Mouse (Mus musculus) CH12.LX (cell line): ENCODE data around the gene Prmt3. TPM values are rescaled to one million over a fixed set of nuclear protein-coding genes. Genes with fewer than 3 reads are reported as not detected.

ENCODE experiments used
- DNase-seq: peaks from one replicate; pipeline ENCODE4 v3.0.0-alpha.2; 2013; ENCODE audit errors: extremely low read depth
- H3K27ac ChIP-seq: 2 replicates; pipeline ENCODE4 v1.5.1; 2012; ENCODE audit warnings: low read depth, mild to moderate bottlenecking, control low read depth, moderate library complexity; ENCODE audit not compliant: insufficient read depth
- H3K27me3 ChIP-seq: replicated peaks from 2 replicates; pipeline ENCODE3; 2012; ENCODE audit warnings: inconsistent platforms
- H3K36me3 ChIP-seq, 2 experiments: replicated peaks in 1 of 2; 2 replicates each; pipeline versions ENCODE3 to v1.6.1; 2012; ENCODE audit warnings: inconsistent platforms in 1 of 2, low read length in 1 of 2, mild to moderate bottlenecking in 1 of 2, mixed read lengths in 1 of 2, moderate library complexity in 1 of 2; ENCODE audit not compliant: control insufficient read depth in 1 of 2, insufficient read depth in 1 of 2
- H3K4me1 ChIP-seq, 2 experiments: 2 replicates each; pipeline ENCODE4 v1.6.1; 2012; ENCODE audit warnings: inconsistent platforms in 1 of 2, moderate library complexity in 1 of 2; ENCODE audit not compliant: insufficient read depth in 2 of 2, control insufficient read depth in 1 of 2
- H3K4me2 ChIP-seq: 2 replicates; pipeline ENCODE4 v1.6.1; 2012; ENCODE audit warnings: low read depth, mild to moderate bottlenecking, control low read depth; ENCODE audit not compliant: poor library complexity, insufficient read depth, severe bottlenecking
- H3K4me3 ChIP-seq, 3 experiments: fragments of 150-350 bp in 1 of 3; sonication (generic) in 1 of 3; replicated peaks in 1 of 3; 2 replicates each; pipeline versions ENCODE3 to v1.5.1; 2011 to 2012; ENCODE audit warnings: low read depth in 2 of 3, low read length in 2 of 3, mild to moderate bottlenecking in 2 of 3, moderate library complexity in 2 of 3, control low read depth in 1 of 3, improper control_type of control experiment in 1 of 3, inconsistent platforms in 1 of 3, mixed read lengths in 1 of 3; ENCODE audit not compliant: poor library complexity in 1 of 3
- H3K79me2 ChIP-seq: replicated peaks from 2 replicates; pipeline ENCODE4 v1.6.1; 2012; ENCODE audit warnings: mild to moderate bottlenecking, moderate library complexity; ENCODE audit not compliant: control insufficient read depth, poor library complexity, insufficient read depth, severe bottlenecking; ENCODE audit errors: extremely low read depth
- H3K9ac ChIP-seq: 2 replicates; pipeline ENCODE4 v1.6.1; 2012; ENCODE audit warnings: low read depth, mild to moderate bottlenecking, control low read depth, moderate library complexity; ENCODE audit not compliant: insufficient read depth
- H3K9me3 ChIP-seq: replicated peaks from 2 replicates; pipeline ENCODE3; 2012; ENCODE audit warnings: low read length, inconsistent platforms, mixed read lengths
- BHLHE40 ChIP-seq: IDR thresholded peaks from 2 replicates; pipeline ENCODE4 v1.6.1; 2011; ENCODE audit warnings: mild to moderate bottlenecking, low read depth, low read length, improper control_type of control experiment
- CHD1 ChIP-seq: IDR thresholded peaks from 2 replicates; pipeline ENCODE4 v1.6.1; 2012; ENCODE audit warnings: low read depth, low read length, improper control_type of control experiment, inconsistent platforms
- CHD2 ChIP-seq: IDR thresholded peaks from 2 replicates; pipeline ENCODE4 v1.6.1; 2011; ENCODE audit warnings: low read length, improper control_type of control experiment
- CTCF ChIP-seq, 2 experiments: IDR thresholded peaks in 1 of 2; conservative IDR thresholded peaks in 1 of 2; 2 replicates each; pipeline ENCODE4 v1.5.1; 2011 to 2012; ENCODE audit warnings: low read depth in 2 of 2, low read length in 2 of 2, improper control_type of control experiment in 1 of 2, inconsistent platforms in 1 of 2, mild to moderate bottlenecking in 1 of 2, moderate library complexity in 1 of 2
- E2F4 ChIP-seq: IDR thresholded peaks from 2 replicates; pipeline ENCODE4 v1.6.1; 2011; ENCODE audit warnings: low read depth, low read length, improper control_type of control experiment; ENCODE audit not compliant: insufficient replicate concordance
- ELF1 ChIP-seq: IDR thresholded peaks from 2 replicates; pipeline ENCODE4 v1.6.1; 2014; ENCODE audit warnings: low read depth, mild to moderate bottlenecking, inconsistent platforms, low read length, improper control_type of control experiment
- IRF4 ChIP-seq: IDR thresholded peaks from 2 replicates; pipeline ENCODE4 v1.6.1; 2014; ENCODE audit warnings: low read depth, mild to moderate bottlenecking, inconsistent platforms, low read length, improper control_type of control experiment
- JUN ChIP-seq: IDR thresholded peaks from 2 replicates; pipeline ENCODE4 v1.6.1; 2011; ENCODE audit warnings: low read depth, mild to moderate bottlenecking, low read length, improper control_type of control experiment, moderate library complexity; ENCODE audit not compliant: insufficient read depth
- MAX ChIP-seq: IDR thresholded peaks from 2 replicates; pipeline ENCODE4 v1.6.1; 2011; ENCODE audit warnings: low read length, improper control_type of control experiment
- MXI1 ChIP-seq: IDR thresholded peaks from 2 replicates; pipeline ENCODE4 v1.6.1; 2011; ENCODE audit warnings: mild to moderate bottlenecking, low read depth, low read length, improper control_type of control experiment
- MYC ChIP-seq: IDR thresholded peaks from 2 replicates; pipeline ENCODE4 v1.6.1; 2011; ENCODE audit warnings: low read depth, mild to moderate bottlenecking, improper control_type of control experiment, low read length
- NRF1 ChIP-seq: IDR thresholded peaks from 2 replicates; pipeline ENCODE4 v1.6.1; 2014; ENCODE audit warnings: low read depth, mild to moderate bottlenecking, inconsistent platforms, low read length, improper control_type of control experiment, moderate library complexity
- PAX5 ChIP-seq: IDR thresholded peaks from 2 replicates; pipeline ENCODE4 v1.6.1; 2012; ENCODE audit warnings: low read length, inconsistent platforms, mixed read lengths
- POLR2A ChIP-seq: IDR thresholded peaks from 2 replicates; pipeline ENCODE4 v1.6.1; 2011; ENCODE audit warnings: low read depth, mild to moderate bottlenecking, improper control_type of control experiment, low read length
- SIN3A ChIP-seq: IDR thresholded peaks from 2 replicates; pipeline ENCODE4 v1.6.1; 2012; ENCODE audit warnings: low read length, improper control_type of control experiment, inconsistent platforms
- SMC3 ChIP-seq: IDR thresholded peaks from 2 replicates; pipeline ENCODE4 v1.6.1; 2011; ENCODE audit warnings: low read depth, low read length, improper control_type of control experiment
- TBP ChIP-seq: conservative IDR thresholded peaks from 2 replicates; pipeline ENCODE4 v1.6.1; 2011; ENCODE audit warnings: low read depth, low read length, improper control_type of control experiment
- TCF12 ChIP-seq: IDR thresholded peaks from 2 replicates; pipeline ENCODE4 v1.6.1; 2014; ENCODE audit warnings: low read depth, mild to moderate bottlenecking, inconsistent platforms, low read length, improper control_type of control experiment
- USF2 ChIP-seq: conservative IDR thresholded peaks from 2 replicates; pipeline ENCODE4 v1.6.1; 2011; ENCODE audit warnings: low read depth, low read length, improper control_type of control experiment
- ZC3H11A ChIP-seq: IDR thresholded peaks from 2 replicates; pipeline ENCODE4 v1.6.1; 2012; ENCODE audit warnings: low read depth, mild to moderate bottlenecking, inconsistent platforms, low read length, improper control_type of control experiment
- ZNF384 ChIP-seq: IDR thresholded peaks from 2 replicates; pipeline ENCODE4 v1.6.1; 2012; ENCODE audit warnings: low read depth, low read length, improper control_type of control experiment, inconsistent platforms
- dilution Hi-C: fragments of 300-500 bp; cut with MboI; formaldehyde crosslinking; loops from 2 replicates; pipeline ENCODE4 v1.14.3; 2020; ENCODE audit warnings: low sequenced_read_pairs; ENCODE audit not compliant: extremely low pct_unique_long_range_greater_than_20kb, extremely low pct_ligation_motif_present
- in situ Hi-C: fragments of 300-500 bp; cut with MboI; formaldehyde crosslinking; loops from 3 replicates; pipeline ENCODE4 v1.14.3; 2019; ENCODE audit warnings: low sequenced_read_pairs, low pct_ligation_motif_present, low pct_unique_long_range_greater_than_20kb, mixed read lengths
- polyA plus RNA-seq: library from polyadenylated mRNA; unstranded; fragments of >175 nt; gene quantifications from 2 replicates; pipeline ENCODE4 v1.2.1, GENCODE M21; 2012; ENCODE audit warnings: low read depth; ENCODE audit not compliant: insufficient read length
- total RNA-seq, 2 experiments: library from RNA; depleted of rRNA; stranded (reverse); fragments of 300-350 nt in 1 of 2; fragments of >200 nt in 1 of 2; gene quantifications; 2 replicates each; pipeline ENCODE4 v1.2.3; 2012 to 2014

Gene Prmt3
- total and polyA plus RNA-seq, 3 experiments, result 47.9 to 86.0 (median 54.5) TPM

- Histone ChIP-seq H3K9ac (no peak overlapping the region), H3K4me2 (no peak overlapping the region), H3K27ac (no peak overlapping the region), H3K4me1 (no peaks in the 10 kb centered on the region), H3K79me2 (peaks cover 3% of the 10 kb centered on the region; the same call in 1 of the 2 replicates), H3K36me3 (peaks cover 40 to 91% of the 10 kb centered on the region in 2 experiments), H3K9me3 (no peaks in the 10 kb centered on the region), H3K27me3 (no peaks in the 10 kb centered on the region), H3K4me3 (no peak overlapping the region)
- no peak for DNase-seq
- TF ChIP-seq ZNF384, result no peak
- TF ChIP-seq ZC3H11A, result no peak
- no peak for TF ChIP-seq E2F4
- no peak for TF ChIP-seq TCF12
- TF ChIP-seq BHLHE40, result no peak
- TF ChIP-seq CHD1, result no peak
- TF ChIP-seq TBP, result no peak
- no peak for TF ChIP-seq CHD2
- no peak for TF ChIP-seq IRF4
- no peak for TF ChIP-seq NRF1
- no peak for TF ChIP-seq SMC3
- no peak for TF ChIP-seq POLR2A
- in situ Hi-C loops (no loop called here), dilution Hi-C loops (no loop called here)
These were observed 31.0 kb downstream of the Prmt3 start for GRCm38 (mm10) chr7:49809100-49809499.

GRCm38 (mm10) chr7:49809562-49809961 is 31.4 kb downstream of the Prmt3 start:
- no peaks in the 10 kb centered on the region for H3K4me1 ChIP-seq
- no peak for DNase-seq
- dilution Hi-C loops (no loop called here), in situ Hi-C loops (no loop called here)
- H3K9ac ChIP-seq, result no peak overlapping the region
- peaks cover 40 to 91% of the 10 kb centered on the region in 2 experiments for H3K36me3 ChIP-seq
- H3K9me3 ChIP-seq, result no peaks in the 10 kb centered on the region
- TF ChIP-seq USF2 (no peak), PAX5 (no peak), JUN (no peak), MYC (no peak), MXI1 (no peak), BHLHE40 (no peak), ELF1 (no peak), CTCF (conservative IDR thresholded peaks at IDR 0.05 in 1 of 2, IDR thresholded peaks at IDR 0.05 in 1 of 2; ENCODE audit: low read depth in 2 of 2, low read length in 2 of 2) (no peak), SIN3A (no peak), TBP (no peak), MAX (no peak), POLR2A (no peak)
- no peak overlapping the region for H3K4me2 ChIP-seq
- H3K27me3 ChIP-seq, result no peaks in the 10 kb centered on the region
- H3K4me3 ChIP-seq, result no peak overlapping the region
- no peak overlapping the region for H3K27ac ChIP-seq
- H3K79me2 ChIP-seq, result peaks cover 3% of the 10 kb centered on the region; the same call in 1 of the 2 replicates
